Mouse (Mus musculus) G1E (cell line): ENCODE measurements at regions not wholly inside any gene's neighbourhood (a gene's known extent, or its start where the extent isn't known, plus 50 kb on each side); places are given as distances from the start of the nearest gene placed in this dataset.

Source experiments
- ATAC-seq: 2 replicates; pipeline ENCODE4 v1.8.0; 2016; ENCODE audit warnings: mild to moderate bottlenecking; ENCODE audit not compliant: insufficient number of reproducible peaks, poor library complexity, low FRiP score, severe bottlenecking; ENCODE audit errors: extremely low read depth
- DNase-seq: peaks from one replicate; pipeline ENCODE4 v3.0.0; 2012; ENCODE audit warnings: low spot score
- H3K27me3 ChIP-seq: 2 replicates; pipeline ENCODE4 v1.6.1; 2012; ENCODE audit warnings: mild to moderate bottlenecking, low read length, inconsistent platforms; ENCODE audit not compliant: insufficient read depth
- H3K36me3 ChIP-seq: replicated peaks from 2 replicates; pipeline ENCODE3; 2012; ENCODE audit warnings: mild to moderate bottlenecking, inconsistent platforms
- H3K4me1 ChIP-seq: 2 replicates; pipeline ENCODE4 v1.6.1; 2012; ENCODE audit warnings: low read depth, low read length, inconsistent platforms, mixed read lengths; ENCODE audit not compliant: insufficient read depth
- H3K4me3 ChIP-seq: 2 replicates; pipeline ENCODE4 v1.5.1; 2012; ENCODE audit warnings: low read depth, mild to moderate bottlenecking, inconsistent platforms, low read length, moderate library complexity, mixed read lengths
- H3K9me3 ChIP-seq: replicated peaks from 2 replicates; pipeline ENCODE4 v1.6.1; 2012; ENCODE audit warnings: inconsistent platforms
- CTCF ChIP-seq: IDR thresholded peaks from 2 replicates; pipeline ENCODE4 v1.5.1; 2012; ENCODE audit warnings: low read depth, low read length, inconsistent platforms, mixed read lengths
- GATA1 ChIP-seq: IDR thresholded peaks from 2 replicates; pipeline ENCODE4 v1.6.1; 2012; ENCODE audit warnings: borderline replicate concordance, low read length, inconsistent platforms, mixed read lengths
- GATA2 ChIP-seq: IDR thresholded peaks from 2 replicates; pipeline ENCODE4 v1.6.1; 2012; ENCODE audit warnings: low read depth, low read length, inconsistent platforms, borderline replicate concordance
- POLR2AphosphoS5 ChIP-seq: IDR thresholded peaks from 2 replicates; pipeline ENCODE4 v1.6.1; 2012; ENCODE audit warnings: low read depth, low read length, inconsistent platforms; ENCODE audit not compliant: insufficient replicate concordance
- TAL1 ChIP-seq: conservative IDR thresholded peaks from 2 replicates; pipeline ENCODE4 v1.6.1; 2012; ENCODE audit warnings: low read depth, low read length, inconsistent platforms, mixed read lengths

- Histone ChIP-seq H3K27me3 (no peaks in the 10 kb centered on the region), H3K4me3 (no peak overlapping the region), H3K9me3 (peaks cover 10% of the 10 kb centered on the region), H3K4me1 (no peaks in the 10 kb centered on the region), H3K36me3 (no peaks in the 10 kb centered on the region)
- ATAC-seq (no peak), DNase-seq (no peak)
- TF ChIP-seq GATA1 (no peak), CTCF (no peak), TAL1 (no peak), GATA2 (no peak), POLR2AphosphoS5 (no peak)
Observed at GRCm38 (mm10) chr15:68759948-68760347, 2259.2 kb upstream of the Lrrc6 start.

- Histone ChIP-seq H3K36me3 (no peaks in the 10 kb centered on the region), H3K27me3 (no peaks in the 10 kb centered on the region), H3K4me3 (no peak overlapping the region), H3K4me1 (no peaks in the 10 kb centered on the region), H3K9me3 (peaks cover 4% of the 10 kb centered on the region; the same call in 1 of the 2 replicates)
- DNase-seq: no peak
- ATAC-seq: no peak
- TF ChIP-seq GATA1 (no peak), POLR2AphosphoS5 (no peak), GATA2 (no peak), CTCF (no peak), TAL1 (no peak)
Observed at GRCm38 (mm10) chr15:68755255-68755654, 2254.5 kb upstream of the Lrrc6 start.

DNA sequence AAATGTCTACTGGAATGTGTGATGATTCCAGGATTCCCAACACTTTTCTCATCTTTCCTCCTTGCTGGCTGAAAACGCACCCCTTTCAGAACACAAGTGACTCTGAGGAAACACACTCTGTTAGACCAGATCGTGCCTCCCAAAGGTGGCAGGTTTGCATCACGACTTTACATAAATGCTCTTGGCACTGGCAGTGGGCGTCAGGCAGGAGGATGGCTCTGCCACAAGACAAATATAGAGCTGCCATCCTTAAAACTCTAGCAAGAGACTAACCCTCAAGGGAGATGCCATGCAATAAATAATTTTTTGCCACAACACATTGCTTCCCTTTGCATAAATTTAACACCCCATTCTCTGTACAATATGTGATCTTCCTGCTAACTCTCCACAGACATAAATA lies 2254.1 kb upstream of the Lrrc6 start:
- no peak for DNase-seq
- no peaks in the 10 kb centered on the region for H3K36me3 ChIP-seq
- no peak for ATAC-seq
- no peak for TF ChIP-seq GATA1
- no peak for TF ChIP-seq TAL1
- TF ChIP-seq CTCF: no peak
- TF ChIP-seq POLR2AphosphoS5: no peak
- TF ChIP-seq GATA2: no peak
- H3K9me3 ChIP-seq: peaks cover 4% of the 10 kb centered on the region; the same call in 1 of the 2 replicates
- H3K4me3 ChIP-seq: no peak overlapping the region
- H3K4me1 ChIP-seq: no peaks in the 10 kb centered on the region
- H3K27me3 ChIP-seq: no peaks in the 10 kb centered on the region

GRCm38 (mm10) chr15:68739344-68739743 lies 2238.6 kb upstream of the Lrrc6 start:
- DNase-seq (no peak), ATAC-seq (no peak)
- no peaks in the 10 kb centered on the region for H3K27me3 ChIP-seq
- no peaks in the 10 kb centered on the region for H3K36me3 ChIP-seq
- H3K9me3 ChIP-seq: peaks cover 11% of the 10 kb centered on the region
- TF ChIP-seq GATA2: no peak
- TF ChIP-seq TAL1: no peak
- TF ChIP-seq GATA1: no peak
- no peak for TF ChIP-seq CTCF
- TF ChIP-seq POLR2AphosphoS5: no peak
- no peaks in the 10 kb centered on the region for H3K4me1 ChIP-seq
- H3K4me3 ChIP-seq: no peak overlapping the region

DNA sequence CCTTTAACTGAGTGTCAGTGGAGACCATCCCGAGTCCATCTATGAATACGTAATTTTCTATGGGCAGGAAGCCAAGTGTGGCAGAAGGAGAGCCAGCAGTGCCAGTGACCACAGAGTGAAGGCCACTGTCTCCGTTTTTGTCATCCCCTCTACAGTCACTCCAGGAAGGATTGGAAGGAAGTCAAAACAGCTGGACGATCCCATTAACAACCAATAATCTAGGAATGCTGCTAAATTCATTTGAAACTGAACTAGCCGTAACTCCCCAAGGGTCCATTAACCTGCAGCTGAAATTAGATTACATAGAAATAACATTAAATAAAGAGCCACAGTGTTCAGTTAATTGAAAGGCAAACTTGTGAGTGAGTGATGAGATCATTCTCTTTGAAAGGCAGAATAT lies 2220.5 kb upstream of the Lrrc6 start:
- Histone ChIP-seq H3K36me3 (no peaks in the 10 kb centered on the region), H3K9me3 (peaks cover 16% of the 10 kb centered on the region), H3K4me1 (no peaks in the 10 kb centered on the region), H3K4me3 (no peak overlapping the region), H3K27me3 (no peaks in the 10 kb centered on the region)
- DNase-seq (no peak), ATAC-seq (no peak)
- TF ChIP-seq CTCF (no peak), GATA2 (no peak), GATA1 (no peak), TAL1 (no peak), POLR2AphosphoS5 (no peak)

- H3K27me3 ChIP-seq: no peaks in the 10 kb centered on the region
- no peak overlapping the region for H3K4me3 ChIP-seq
- no peaks in the 10 kb centered on the region for H3K4me1 ChIP-seq
- DNase-seq (no peak), ATAC-seq (no peak)
- peaks cover 23% of the 10 kb centered on the region for H3K9me3 ChIP-seq
- TF ChIP-seq GATA1 (no peak), CTCF (no peak), GATA2 (no peak), TAL1 (no peak), POLR2AphosphoS5 (no peak)
- no peaks in the 10 kb centered on the region for H3K36me3 ChIP-seq
Observed at GRCm38 (mm10) chr15:68719486-68719885, 2218.8 kb upstream of the Lrrc6 start.

GRCm38 (mm10) chr15:68714337-68714736 lies 2213.6 kb upstream of the Lrrc6 start:
- no peak for TF ChIP-seq TAL1
- no peak for TF ChIP-seq GATA1
- TF ChIP-seq CTCF: no peak
- no peak for TF ChIP-seq GATA2
- TF ChIP-seq POLR2AphosphoS5: no peak
- DNase-seq (no peak), ATAC-seq (no peak)
- Histone ChIP-seq H3K4me3 (no peak overlapping the region), H3K4me1 (no peaks in the 10 kb centered on the region), H3K36me3 (no peaks in the 10 kb centered on the region), H3K9me3 (peaks cover 14% of the 10 kb centered on the region), H3K27me3 (no peaks in the 10 kb centered on the region)
